Mouse (Mus musculus) C3H10T1/2 (cell line): ENCODE measurements around the gene Rhox9. TPM values are rescaled to one million over a fixed set of nuclear protein-coding genes. Genes with fewer than 3 reads are reported as not detected.

Source experiments
- polyA plus RNA-seq, 2 experiments: library from polyadenylated mRNA; unstranded; fragments of >200 nt; fragmentation: generic; extraction: Trizol; gene quantifications; one replicate each; pipeline ENCODE4 v1.2.1; 2012; ENCODE audit warnings: missing spikeins in 2 of 2

The Rhox9 gene
- not detected for polyA plus RNA-seq

GRCm38 (mm10) chrX:37901670-37902069, at the start of gene Rhox9:
Rhox9 (minus strand) TSS chrX:37901770.

GRCm38 (mm10) chrX:37897132-37897531, 4.4 kb downstream of the Rhox9 start, which contains the start of gene Rhox7b:
Rhox7b (minus strand) TSS chrX:37897232.

GRCm38 (mm10) chrX:37878844-37879243, 22.7 kb downstream of the Rhox9 start, which contains the start of gene Rhox8:
Rhox8 (minus strand) TSS chrX:37878944.

Other genes starting within 250 kb of the Rhox9 start
- not detected for gene Rhox3h, start 233.0 kb downstream of the Rhox9 start, polyA plus RNA-seq
- under 1 TPM in 1 of 2 experiments, not detected in 1; 0.04 TPM for gene Rhox2h, start 228.5 kb downstream of the Rhox9 start, polyA plus RNA-seq
- 1 to 10 TPM; 3.4 to 8.1 TPM for gene Rhox5, start 96.9 kb downstream of the Rhox9 start, polyA plus RNA-seq
- gene Rhox6, start 74.9 kb downstream of the Rhox9 start, polyA plus RNA-seq, result not detected
- gene Rhox7a, start 70.1 kb downstream of the Rhox9 start, polyA plus RNA-seq, result not detected
- not detected for gene Rhox8, start 22.8 kb downstream of the Rhox9 start, polyA plus RNA-seq
- gene Rhox7b, start 4.5 kb downstream of the Rhox9 start, polyA plus RNA-seq, result not detected
- not detected for gene Btg1-ps1, start 117.0 kb upstream of the Rhox9 start, polyA plus RNA-seq
- gene Btg1-ps2, start 141.3 kb upstream of the Rhox9 start, polyA plus RNA-seq, result not detected
- gene Rhox10, start 164.7 kb upstream of the Rhox9 start, polyA plus RNA-seq, result not detected
- not detected for gene Rhox11, start 183.4 kb upstream of the Rhox9 start, polyA plus RNA-seq
- not detected for gene Rhox12, start 209.1 kb upstream of the Rhox9 start, polyA plus RNA-seq
- not detected for gene Rhox13, start 219.4 kb upstream of the Rhox9 start, polyA plus RNA-seq